Mouse (Mus musculus) heart, adult 2 months (tissue): ENCODE measurements at regions not wholly inside any gene's neighbourhood (a gene's known extent, or its start where the extent isn't known, plus 50 kb on each side); places are given as distances from the start of the nearest gene placed in this dataset.

ENCODE experiments used
- DNase-seq, 2 experiments: peaks; one replicate each; pipeline ENCODE4 v3.0.0; 2021
- H3K27ac ChIP-seq: fragments of 200-600 bp; 2 replicates; pipeline ENCODE4 v1.8.1; 2022
- H3K27me3 ChIP-seq: fragments of 200-500 bp; 2 replicates; pipeline ENCODE4 v1.6.1; 2012; ENCODE audit warnings: mild to moderate bottlenecking, low read length, inconsistent platforms, mixed read lengths; ENCODE audit not compliant: control insufficient read depth, insufficient read depth
- H3K36me3 ChIP-seq: fragments of 200-500 bp; 2 replicates; pipeline ENCODE4 v1.6.1; 2012; ENCODE audit warnings: low read length, inconsistent platforms; ENCODE audit not compliant: control insufficient read depth, insufficient read depth
- H3K4me1 ChIP-seq: fragments of 200-500 bp; 2 replicates; pipeline ENCODE4 v1.6.1; 2011; ENCODE audit warnings: low read length; ENCODE audit not compliant: control insufficient read depth, insufficient read depth
- H3K4me3 ChIP-seq: fragments of 200-600 bp; 2 replicates; pipeline ENCODE4 v1.8.1; 2022
- H3K79me2 ChIP-seq: fragments of 200-500 bp; replicated peaks from 2 replicates; pipeline ENCODE4 v1.6.1; 2012; ENCODE audit warnings: mild to moderate bottlenecking, inconsistent platforms, low read length, moderate library complexity, mixed read lengths; ENCODE audit not compliant: control insufficient read depth, insufficient read depth
- H3K9ac ChIP-seq: fragments of 200-500 bp; 2 replicates; pipeline ENCODE4 v1.6.1; 2012; ENCODE audit warnings: low read depth, mild to moderate bottlenecking, control low read depth, inconsistent platforms, low read length, mixed read lengths
- CTCF ChIP-seq: fragments of 200-600 bp; IDR thresholded peaks from 2 replicates; pipeline ENCODE4 v1.8.1; 2022; ENCODE audit warnings: antibody characterized with exemption, mild to moderate bottlenecking, moderate library complexity
- EP300 ChIP-seq: fragments of 200-500 bp; IDR thresholded peaks from 2 replicates; pipeline ENCODE4 v1.6.1; 2011; ENCODE audit warnings: low read depth, low read length, control low read depth; ENCODE audit not compliant: insufficient read depth
- POLR2A ChIP-seq: fragments of 200-500 bp; IDR thresholded peaks from 2 replicates; pipeline ENCODE4 v1.6.1; 2011; ENCODE audit warnings: mild to moderate bottlenecking, low read depth, low read length, control low read depth; ENCODE audit not compliant: insufficient read depth
- WGBS: fragments of 180-500 bp; shearing (Covaris S2); methylation state at CpG from one replicate; pipeline ENCODE4 v1.1.7; 2018; 5-methylcytosine and 5-hydroxymethylcytosine counted together
- intact Hi-C: fragments of 180-260 bp; cut with DNase I; formaldehyde crosslinking; loops from one replicate; pipeline ENCODE4 v1.15.1; 2025

GRCm38 (mm10) chr9:62613053-62613452, 64.6 kb upstream of the Itga11 start:
- Histone ChIP-seq H3K27me3 (no peaks in the 10 kb centered on the region), H3K36me3 (no peaks in the 10 kb centered on the region), H3K4me1 (no peaks in the 10 kb centered on the region), H3K79me2 (no peaks in the 10 kb centered on the region), H3K27ac (no peak overlapping the region), H3K9ac (no peak overlapping the region), H3K4me3 (no peak overlapping the region)
- intact Hi-C loops: no loop called here
- DNase-seq: no peak
- WGBS: 83% methylated on average over 2 of the region's 2 CpGs
- TF ChIP-seq POLR2A: no peak
- no peak for TF ChIP-seq CTCF
- no peak for TF ChIP-seq EP300

GRCm38 (mm10) chr9:62613806-62614205, 63.8 kb upstream of the Itga11 start:
- intact Hi-C loops: no loop called here
- Histone ChIP-seq H3K36me3 (no peaks in the 10 kb centered on the region), H3K9ac (no peak overlapping the region), H3K4me1 (no peaks in the 10 kb centered on the region), H3K4me3 (no peak overlapping the region), H3K27ac (no peak overlapping the region), H3K79me2 (no peaks in the 10 kb centered on the region), H3K27me3 (no peaks in the 10 kb centered on the region)
- 59% methylated on average over 8 of the region's 8 CpGs for WGBS
- TF ChIP-seq CTCF: no peak
- TF ChIP-seq EP300: no peak
- no peak for TF ChIP-seq POLR2A
- no peak for DNase-seq

GRCm38 (mm10) chr9:62614950-62615349, 62.7 kb upstream of the Itga11 start:
- H3K27me3 ChIP-seq: no peaks in the 10 kb centered on the region
- DNase-seq: no peak
- H3K79me2 ChIP-seq: no peaks in the 10 kb centered on the region
- H3K4me3 ChIP-seq: no peak overlapping the region
- H3K9ac ChIP-seq: no peak overlapping the region
- TF ChIP-seq POLR2A (no peak), CTCF (no peak), EP300 (no peak)
- H3K4me1 ChIP-seq: no peaks in the 10 kb centered on the region
- intact Hi-C loops: no loop called here
- no peak overlapping the region for H3K27ac ChIP-seq
- no peaks in the 10 kb centered on the region for H3K36me3 ChIP-seq
- 81% methylated on average over 4 of the region's 4 CpGs for WGBS

- no peaks in the 10 kb centered on the region for H3K79me2 ChIP-seq
- intact Hi-C loops: no loop called here
- TF ChIP-seq POLR2A (no peak), CTCF (no peak), EP300 (no peak)
- no peaks in the 10 kb centered on the region for H3K27me3 ChIP-seq
- H3K4me1 ChIP-seq: no peaks in the 10 kb centered on the region
- WGBS: 84% methylated on average over 1 of the region's 1 CpGs
- no peak overlapping the region for H3K9ac ChIP-seq
- H3K27ac ChIP-seq: no peak overlapping the region
- no peak for DNase-seq
- no peak overlapping the region for H3K4me3 ChIP-seq
- H3K36me3 ChIP-seq: no peaks in the 10 kb centered on the region
These were observed 61.8 kb upstream of the Itga11 start for GRCm38 (mm10) chr9:62615799-62616198.

GRCm38 (mm10) chr9:62618994-62619393, 58.6 kb upstream of the Itga11 start:
- WGBS: 83% methylated on average over 1 of the region's 1 CpGs
- Histone ChIP-seq H3K27me3 (no peaks in the 10 kb centered on the region), H3K27ac (no peak overlapping the region), H3K36me3 (no peaks in the 10 kb centered on the region), H3K9ac (no peak overlapping the region), H3K4me3 (no peak overlapping the region), H3K4me1 (no peaks in the 10 kb centered on the region), H3K79me2 (no peaks in the 10 kb centered on the region)
- intact Hi-C loops: no loop called here
- no peak for DNase-seq
- TF ChIP-seq POLR2A: no peak
- TF ChIP-seq CTCF: no peak
- TF ChIP-seq EP300: no peak

GRCm38 (mm10) chr9:62620901-62621445, 56.7 kb upstream of the Itga11 start:
- H3K36me3 ChIP-seq: no peaks in the 10 kb centered on the region
- no peak overlapping the region for H3K27ac ChIP-seq
- H3K79me2 ChIP-seq: no peaks in the 10 kb centered on the region
- intact Hi-C loops: loop anchor here (10.0 kb wide), 1 partner anchor 154 kb away; no protein-coding TSS in a partner anchor
- 63% methylated on average over 9 of the region's 9 CpGs for WGBS
- no peak for TF ChIP-seq POLR2A
- TF ChIP-seq EP300: no peak
- no peak for TF ChIP-seq CTCF
- DNase-seq: peak; percentile 27 to 31
- no peak overlapping the region for H3K4me3 ChIP-seq
- H3K9ac ChIP-seq: no peak overlapping the region
- H3K4me1 ChIP-seq: no peaks in the 10 kb centered on the region
- H3K27me3 ChIP-seq: no peaks in the 10 kb centered on the region
